Mouse (Mus musculus) stomach, postnatal 0 days (tissue): ENCODE measurements around the gene Calm5.

Experiments
- CTCF ChIP-seq: IDR thresholded peaks from 2 replicates; pipeline ENCODE4 v1.5.1; 2016; ENCODE audit warnings: antibody characterized with exemption, low read depth, mild to moderate bottlenecking, moderate library complexity
- EP300 ChIP-seq: optimal IDR thresholded peaks from 2 replicates; pipeline ENCODE3; 2016; ENCODE audit warnings: antibody characterized with exemption

DNA sequence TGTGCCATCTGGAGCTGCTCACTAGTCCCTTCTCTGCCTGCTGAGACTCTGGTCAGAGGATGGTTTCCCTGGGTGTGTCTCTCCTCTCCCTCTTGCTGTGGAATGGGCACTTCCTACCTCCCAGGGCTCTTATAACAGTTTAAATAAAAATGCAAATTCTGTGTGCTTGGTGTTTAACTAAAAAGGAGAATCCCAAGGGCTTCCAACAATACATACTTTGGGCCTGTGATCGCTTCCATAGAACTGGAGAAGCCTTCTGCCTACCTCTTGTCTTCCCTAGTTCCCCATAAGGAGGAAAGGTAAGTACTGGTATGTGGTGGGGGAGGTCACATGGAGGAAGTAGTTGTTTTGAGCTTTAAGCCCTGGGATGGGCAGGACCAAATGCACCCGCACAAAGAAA, 883 bp downstream of the Calm5 start:
- TF ChIP-seq EP300, result no peak
- no peak for TF ChIP-seq CTCF
